Mouse (Mus musculus) liver, embryonic 14.5 days (tissue): ENCODE measurements at regions not wholly inside any gene's neighbourhood (a gene's known extent, or its start where the extent isn't known, plus 50 kb on each side); places are given as distances from the start of the nearest gene placed in this dataset.

Experiments
- ATAC-seq: fragments of 200-750 bp; cut with Nextera tagmentation; 2 replicates; pipeline ENCODE4 v1.8.0; 2017; ENCODE audit warnings: moderate number of reproducible peaks, mild to moderate bottlenecking, moderate library complexity; ENCODE audit not compliant: insufficient read depth
- DNase-seq, 3 experiments: peaks; one replicate each; pipeline ENCODE4 v3.0.0-alpha.2; 2012 to 2013; ENCODE audit warnings: low read depth in 3 of 3, low spot score in 3 of 3
- H3K27ac ChIP-seq: fragments of 300-500 bp; sonication (generic); 2 replicates; pipeline ENCODE4 v1.5.1; 2014; ENCODE audit warnings: moderate library complexity, mild to moderate bottlenecking, control low read depth, inconsistent platforms
- H3K27me3 ChIP-seq: fragments of 300-500 bp; sonication (generic); 2 replicates; pipeline ENCODE4 v1.6.1; 2014; ENCODE audit warnings: mild to moderate bottlenecking, low read length, moderate library complexity; ENCODE audit not compliant: control insufficient read depth, insufficient read depth
- H3K36me3 ChIP-seq: fragments of 300-500 bp; sonication (generic); replicated peaks from 2 replicates; pipeline ENCODE4 v1.6.1; 2014; ENCODE audit warnings: low read depth; ENCODE audit not compliant: control insufficient read depth, insufficient read depth
- H3K4me1 ChIP-seq, 2 experiments: fragments of 200-500 bp in 1 of 2; fragments of 300-500 bp in 1 of 2; sonication (generic) in 1 of 2; replicated peaks; 2 replicates each; pipeline ENCODE4 v1.6.1; 2012 to 2014; ENCODE audit warnings: antibody characterized with exemption in 1 of 2, inconsistent platforms in 1 of 2, low read length in 1 of 2; ENCODE audit not compliant: control insufficient read depth in 2 of 2, insufficient read depth in 2 of 2
- H3K4me2 ChIP-seq: fragments of 300-500 bp; sonication (generic); 2 replicates; pipeline ENCODE4 v1.6.1; 2014; ENCODE audit warnings: low read depth, mild to moderate bottlenecking, control low read depth, moderate library complexity
- H3K4me3 ChIP-seq, 2 experiments: fragments of 200-500 bp in 1 of 2; fragments of 300-500 bp in 1 of 2; sonication (generic) in 1 of 2; 2 replicates each; pipeline ENCODE4 v1.5.1; 2012 to 2014; ENCODE audit warnings: low read depth in 2 of 2, low read length in 2 of 2, mild to moderate bottlenecking in 2 of 2, control low read depth in 1 of 2, inconsistent platforms in 1 of 2, moderate library complexity in 1 of 2; ENCODE audit not compliant: insufficient read depth in 1 of 2
- H3K9ac ChIP-seq: fragments of 300-500 bp; sonication (generic); replicated peaks from 2 replicates; pipeline ENCODE4 v1.6.1; 2014; ENCODE audit warnings: mild to moderate bottlenecking, control low read depth, moderate library complexity
- H3K9me3 ChIP-seq: fragments of 300-500 bp; sonication (generic); 2 replicates; pipeline ENCODE4 v1.6.1; 2016; ENCODE audit warnings: low read length, mixed read lengths; ENCODE audit not compliant: control insufficient read depth
- CTCF ChIP-seq: IDR thresholded peaks from 2 replicates; pipeline ENCODE4 v1.5.1; 2016; ENCODE audit warnings: antibody characterized with exemption, low read depth, control low read depth
- EP300 ChIP-seq: IDR thresholded peaks from 2 replicates; pipeline ENCODE4 v1.6.1; 2016; ENCODE audit warnings: antibody characterized with exemption, low read depth
- WGBS: fragments of 180-500 bp; shearing (Covaris S2); extraction: QIAGEN DNeasy Blood & Tissue Kit; methylation state at CpG from one replicate; pipeline ENCODE4 v1.1.7; 2014; ENCODE audit not compliant: insufficient replicate concordance; 5-methylcytosine and 5-hydroxymethylcytosine counted together

GRCm38 (mm10) chrX:11098366-11098765 lies 200.7 kb upstream of the H2al1a start:
- DNase-seq = no peak
- TF ChIP-seq CTCF = no peak
- no peak for TF ChIP-seq EP300
- Histone ChIP-seq H3K4me1 (no peaks in the 10 kb centered on the region), H3K36me3 (no peaks in the 10 kb centered on the region), H3K27me3 (no peaks in the 10 kb centered on the region), H3K9ac (no peak overlapping the region), H3K9me3 (no peaks in the 10 kb centered on the region), H3K4me2 (no peak overlapping the region), H3K4me3 (no peak overlapping the region), H3K27ac (no peak overlapping the region)
- WGBS = 37% methylated on average over 4 of the region's 4 CpGs
- ATAC-seq = no peak

GRCm38 (mm10) chrX:11099146-11100087 lies 199.6 kb upstream of the H2al1a start:
- TF ChIP-seq CTCF (no peak), EP300 (no peak)
- WGBS = 65% methylated on average over 13 of the region's 13 CpGs
- no peaks in the 10 kb centered on the region for H3K9me3 ChIP-seq
- H3K9ac ChIP-seq = no peak overlapping the region
- no peaks in the 10 kb centered on the region for H3K27me3 ChIP-seq
- H3K4me3 ChIP-seq = no peak overlapping the region
- DNase-seq (no peak), ATAC-seq (no peak)
- no peak overlapping the region for H3K27ac ChIP-seq
- no peaks in the 10 kb centered on the region for H3K4me1 ChIP-seq
- no peaks in the 10 kb centered on the region for H3K36me3 ChIP-seq
- H3K4me2 ChIP-seq = no peak overlapping the region

GRCm38 (mm10) chrX:11100935-11101334 lies 198.1 kb upstream of the H2al1a start:
- no peaks in the 10 kb centered on the region for H3K9me3 ChIP-seq
- ATAC-seq (no peak), DNase-seq (no peak)
- H3K36me3 ChIP-seq = no peaks in the 10 kb centered on the region
- no peak overlapping the region for H3K4me2 ChIP-seq
- WGBS = 25% methylated on average over 3 of the region's 3 CpGs
- no peak overlapping the region for H3K4me3 ChIP-seq
- no peak overlapping the region for H3K27ac ChIP-seq
- no peaks in the 10 kb centered on the region for H3K27me3 ChIP-seq
- TF ChIP-seq EP300 (no peak), CTCF (peak; percentile 31)
- no peaks in the 10 kb centered on the region for H3K4me1 ChIP-seq
- no peak overlapping the region for H3K9ac ChIP-seq

GRCm38 (mm10) chrX:11131253-11131652 lies 167.8 kb upstream of the H2al1a start:
- Histone ChIP-seq H3K9me3 (no peaks in the 10 kb centered on the region), H3K4me1 (no peaks in the 10 kb centered on the region), H3K9ac (no peak overlapping the region), H3K4me2 (no peak overlapping the region), H3K27ac (no peak overlapping the region), H3K36me3 (no peaks in the 10 kb centered on the region), H3K4me3 (no peak overlapping the region), H3K27me3 (no peaks in the 10 kb centered on the region)
- DNase-seq (no peak), ATAC-seq (no peak)
- 57% methylated on average over 2 of the region's 2 CpGs for WGBS
- no peak for TF ChIP-seq CTCF
- TF ChIP-seq EP300 = no peak

- no peak overlapping the region for H3K27ac ChIP-seq
- WGBS = 61% methylated on average over 8 of the region's 8 CpGs
- H3K4me1 ChIP-seq = no peaks in the 10 kb centered on the region
- no peak for ATAC-seq
- DNase-seq = no peak
- H3K9ac ChIP-seq = no peak overlapping the region
- no peak overlapping the region for H3K4me3 ChIP-seq
- TF ChIP-seq EP300 (no peak), CTCF (no peak)
- H3K36me3 ChIP-seq = no peaks in the 10 kb centered on the region
- H3K27me3 ChIP-seq = no peaks in the 10 kb centered on the region
- no peaks in the 10 kb centered on the region for H3K9me3 ChIP-seq
- H3K4me2 ChIP-seq = no peak overlapping the region
Observed at GRCm38 (mm10) chrX:11139971-11140421, 159.1 kb upstream of the H2al1a start.
